Mouse (Mus musculus) forebrain, embryonic 12.5 days (tissue): ENCODE measurements at regions not wholly inside any gene's neighbourhood (a gene's known extent, or its start where the extent isn't known, plus 50 kb on each side); places are given as distances from the start of the nearest gene placed in this dataset.
"Not testable (repeated sequence)": the region's sequence is repeated elsewhere in the genome, so short reads cannot be mapped to it uniquely, and the experiment has no call there.

Source experiments
- ATAC-seq: fragments of 200-750 bp; cut with Nextera tagmentation; 2 replicates; pipeline ENCODE4 v1.8.0; 2017; ENCODE audit warnings: moderate TSS enrichment; ENCODE audit not compliant: low FRiP score
- H3K27ac ChIP-seq: fragments of 300-500 bp; sonication (generic); 2 replicates; pipeline ENCODE4 v1.5.1; 2016; ENCODE audit warnings: mild to moderate bottlenecking
- H3K27me3 ChIP-seq: fragments of 300-500 bp; sonication (generic); 2 replicates; pipeline ENCODE4 v1.6.1; 2016; ENCODE audit warnings: mild to moderate bottlenecking
- H3K36me3 ChIP-seq: fragments of 300-500 bp; sonication (generic); replicated peaks from 2 replicates; pipeline ENCODE4 v1.6.1; 2016; ENCODE audit warnings: mild to moderate bottlenecking
- H3K4me1 ChIP-seq: fragments of 300-500 bp; sonication (generic); 2 replicates; pipeline ENCODE4 v1.6.1; 2016
- H3K4me2 ChIP-seq: fragments of 300-500 bp; sonication (generic); 2 replicates; pipeline ENCODE4 v1.6.1; 2016; ENCODE audit warnings: mild to moderate bottlenecking, moderate library complexity
- H3K4me3 ChIP-seq: fragments of 300-500 bp; sonication (generic); replicated peaks from 2 replicates; pipeline ENCODE4 v1.5.1; 2016; ENCODE audit warnings: mild to moderate bottlenecking
- H3K9ac ChIP-seq: fragments of 300-500 bp; sonication (generic); 2 replicates; pipeline ENCODE4 v1.6.1; 2016; ENCODE audit warnings: mild to moderate bottlenecking
- H3K9me3 ChIP-seq: fragments of 300-500 bp; sonication (generic); 2 replicates; pipeline ENCODE4 v1.6.1; 2016
- WGBS: fragments of 180-500 bp; shearing (Covaris S2); methylation state at CpG from one replicate; pipeline ENCODE4 v1.1.7; 2016; 5-methylcytosine and 5-hydroxymethylcytosine counted together

GRCm38 (mm10) chr13:31050160-31050788, 76.3 kb downstream of the Gm5447 start:
- 68% methylated on average over 11 of the region's 11 CpGs for WGBS
- Histone ChIP-seq H3K27me3 (no peaks in the 10 kb centered on the region), H3K4me2 (no peak overlapping the region), H3K9me3 (no peaks in the 10 kb centered on the region), H3K4me1 (0 out of 2 replicates have a peak, but pooled peaks cover 4% of the 10 kb centered on the region), H3K36me3 (no peaks in the 10 kb centered on the region), H3K9ac (no peak overlapping the region), H3K27ac (no peak overlapping the region), H3K4me3 (no peak overlapping the region)
- no peak for ATAC-seq

GRCm38 (mm10) chr13:31051586-31051985, 77.6 kb downstream of the Gm5447 start:
- not testable (repeated sequence) for H3K4me2 ChIP-seq, H3K9ac ChIP-seq, H3K4me1 ChIP-seq, H3K36me3 ChIP-seq, H3K27ac ChIP-seq, H3K4me3 ChIP-seq, ATAC-seq, H3K9me3 ChIP-seq, H3K27me3 ChIP-seq
- 16% methylated on average over 2 of the region's 6 CpGs for WGBS

GRCm38 (mm10) chr13:31054356-31054755, 80.4 kb downstream of the Gm5447 start:
- Histone ChIP-seq H3K27me3 (no peaks in the 10 kb centered on the region), H3K36me3 (no peaks in the 10 kb centered on the region), H3K4me3 (no peak overlapping the region), H3K4me1 (no peaks in the 10 kb centered on the region), H3K27ac (no peak overlapping the region), H3K9ac (no peak overlapping the region), H3K9me3 (no peaks in the 10 kb centered on the region), H3K4me2 (no peak overlapping the region)
- WGBS: 93% methylated on average over 8 of the region's 8 CpGs
- no peak for ATAC-seq

GRCm38 (mm10) chr13:31055376-31056083, 81.5 kb downstream of the Gm5447 start:
- H3K36me3 ChIP-seq: no peaks in the 10 kb centered on the region
- no peaks in the 10 kb centered on the region for H3K9me3 ChIP-seq
- no peak overlapping the region for H3K4me3 ChIP-seq
- H3K27me3 ChIP-seq: no peaks in the 10 kb centered on the region
- no peak overlapping the region for H3K9ac ChIP-seq
- WGBS: 70% methylated on average over 5 of the region's 5 CpGs
- H3K4me1 ChIP-seq: no peaks in the 10 kb centered on the region
- no peak overlapping the region for H3K27ac ChIP-seq
- no peak overlapping the region for H3K4me2 ChIP-seq
- no peak for ATAC-seq

- Histone ChIP-seq H3K4me3 (no peak overlapping the region), H3K9me3 (no peaks in the 10 kb centered on the region), H3K9ac (no peak overlapping the region), H3K4me1 (no peaks in the 10 kb centered on the region), H3K36me3 (no peaks in the 10 kb centered on the region), H3K4me2 (no peak overlapping the region), H3K27me3 (no peaks in the 10 kb centered on the region), H3K27ac (no peak overlapping the region)
- WGBS: 91% methylated on average over 12 of the region's 12 CpGs
- ATAC-seq: no peak
Measured at GRCm38 (mm10) chr13:31056154-31056871, 82.3 kb downstream of the Gm5447 start.

GRCm38 (mm10) chr13:31060916-31061431, 87.0 kb downstream of the Gm5447 start:
- no peak for ATAC-seq
- no peaks in the 10 kb centered on the region for H3K4me1 ChIP-seq
- H3K4me2 ChIP-seq: no peak overlapping the region
- H3K4me3 ChIP-seq: no peak overlapping the region
- H3K9me3 ChIP-seq: no peaks in the 10 kb centered on the region
- H3K36me3 ChIP-seq: no peaks in the 10 kb centered on the region
- no peaks in the 10 kb centered on the region for H3K27me3 ChIP-seq
- 86% methylated on average over 6 of the region's 6 CpGs for WGBS
- H3K9ac ChIP-seq: no peak overlapping the region
- no peak overlapping the region for H3K27ac ChIP-seq

GRCm38 (mm10) chr13:31068343-31068742, 94.3 kb downstream of the Gm5447 start:
- Histone ChIP-seq H3K27me3 (no peaks in the 10 kb centered on the region), H3K9ac (no peak overlapping the region), H3K4me2 (no peak overlapping the region), H3K9me3 (no peaks in the 10 kb centered on the region), H3K27ac (no peak overlapping the region), H3K4me1 (no peaks in the 10 kb centered on the region), H3K36me3 (no peaks in the 10 kb centered on the region), H3K4me3 (no peak overlapping the region)
- ATAC-seq: no peak
- 85% methylated on average over 2 of the region's 2 CpGs for WGBS

- 56% methylated on average over 5 of the region's 5 CpGs for WGBS
- H3K4me3 ChIP-seq: no peak overlapping the region
- H3K36me3 ChIP-seq: no peaks in the 10 kb centered on the region
- H3K9me3 ChIP-seq: no peaks in the 10 kb centered on the region
- peaks cover 21% of the 10 kb centered on the region for H3K27me3 ChIP-seq
- H3K4me1 ChIP-seq: no peaks in the 10 kb centered on the region
- no peak overlapping the region for H3K27ac ChIP-seq
- H3K9ac ChIP-seq: no peak overlapping the region
- no peak for ATAC-seq
- no peak overlapping the region for H3K4me2 ChIP-seq
Measured at GRCm38 (mm10) chr13:31076541-31076940, 102.5 kb downstream of the Gm5447 start.

- H3K4me3 ChIP-seq: no peak overlapping the region
- no peak overlapping the region for H3K9ac ChIP-seq
- no peak overlapping the region for H3K4me2 ChIP-seq
- H3K27me3 ChIP-seq: peaks cover 21% of the 10 kb centered on the region
- no peaks in the 10 kb centered on the region for H3K36me3 ChIP-seq
- H3K9me3 ChIP-seq: no peaks in the 10 kb centered on the region
- H3K27ac ChIP-seq: no peak overlapping the region
- WGBS: 72% methylated on average over 3 of the region's 3 CpGs
- ATAC-seq: no peak
- no peaks in the 10 kb centered on the region for H3K4me1 ChIP-seq
Measured at GRCm38 (mm10) chr13:31078751-31079150, 104.7 kb downstream of the Gm5447 start.

GRCm38 (mm10) chr13:31080215-31080614, 106.2 kb downstream of the Gm5447 start:
- no peaks in the 10 kb centered on the region for H3K9me3 ChIP-seq
- no peak overlapping the region for H3K4me2 ChIP-seq
- no peaks in the 10 kb centered on the region for H3K4me1 ChIP-seq
- 32% methylated on average over 4 of the region's 4 CpGs for WGBS
- ATAC-seq: no peak
- no peak overlapping the region for H3K27ac ChIP-seq
- no peak overlapping the region for H3K4me3 ChIP-seq
- peaks cover 21% of the 10 kb centered on the region for H3K27me3 ChIP-seq
- no peak overlapping the region for H3K9ac ChIP-seq
- H3K36me3 ChIP-seq: no peaks in the 10 kb centered on the region

- ATAC-seq: no peak
- H3K27me3 ChIP-seq: peaks cover 21% of the 10 kb centered on the region
- H3K4me2 ChIP-seq: no peak overlapping the region
- no peak overlapping the region for H3K27ac ChIP-seq
- H3K4me1 ChIP-seq: no peaks in the 10 kb centered on the region
- H3K4me3 ChIP-seq: no peak overlapping the region
- WGBS: 43% methylated on average over 13 of the region's 13 CpGs
- H3K9ac ChIP-seq: no peak overlapping the region
- H3K9me3 ChIP-seq: no peaks in the 10 kb centered on the region
- no peaks in the 10 kb centered on the region for H3K36me3 ChIP-seq
Measured at GRCm38 (mm10) chr13:31082448-31083140, 108.6 kb downstream of the Gm5447 start.

GRCm38 (mm10) chr13:31101051-31101450, 127.0 kb downstream of the Gm5447 start:
- Histone ChIP-seq H3K4me3 (no peak overlapping the region), H3K9me3 (no peaks in the 10 kb centered on the region), H3K9ac (no peak overlapping the region), H3K4me2 (no peak overlapping the region), H3K27me3 (no peaks in the 10 kb centered on the region), H3K4me1 (no peaks in the 10 kb centered on the region), H3K36me3 (no peaks in the 10 kb centered on the region), H3K27ac (no peak overlapping the region)
- ATAC-seq: no peak
- 69% methylated on average over 2 of the region's 2 CpGs for WGBS
